Mouse (Mus musculus): Measurements from ENCODE around the gene Mettl8. TPM values are rescaled to one million over a fixed set of nuclear protein-coding genes. Genes with fewer than 3 reads are reported as not detected.

Mettl8 gene
- polyA plus RNA-seq (2015; fragmentation: Nextera tagmentation; extraction: Ambion mirVana), result 9.2 and 13.2 TPM in 2 replicates

GRCm38 (mm10) chr2:71055300-71056114 is at the start of gene Mettl8, which contains the start of gene Dcaf17:
Mettl8 (minus strand) TSS chr2:71055583.
Dcaf17 (plus strand) TSS chr2:71055328.
- peak within 1 kb of the TSS; percentile 96 for H3K27ac ChIP-seq
- under 1% methylated on average over 57 of the region's 57 CpGs for WGBS
- peak within 1 kb of the TSS; percentile 89 for H3K9ac ChIP-seq

GRCm38 (mm10) chr2:71104696-71105095 is 49.3 kb upstream of the Mettl8 start:
- Histone ChIP-seq H3K9me3 (replicated peaks) (no peaks in the 10 kb centered on the region), H3K4me1 (replicated peaks) (no peaks in the 10 kb centered on the region), H3K36me3 (peaks cover 4% of the 10 kb centered on the region; the same call in 1 of the 2 replicates), H3K27ac (no peak overlapping the region), H3K4me3 (no peak overlapping the region), H3K9ac (no peak overlapping the region), H3K4me2 (no peak overlapping the region), H3K27me3 (no peaks in the 10 kb centered on the region)
- no peak for ATAC-seq (replicated peaks; ENCODE audit: insufficient number of reproducible peaks, insufficient read depth, low FRiP score, low read depth)
- WGBS, result 63% methylated on average over 3 of the region's 3 CpGs

More at GRCm38 (mm10) chr2:71055300-71056114, at the start of gene Mettl8, which contains the start of gene Dcaf17:
- Histone ChIP-seq H3K4me3 (peak within 1 kb of the TSS; percentile 82), H3K4me1 (replicated peaks) (peaks cover 11% of the 10 kb centered on the region), H3K4me2 (peak within 1 kb of the TSS; percentile 92), H3K9me3 (replicated peaks) (no peaks in the 10 kb centered on the region), H3K27me3 (no peaks in the 10 kb centered on the region), H3K36me3 (peaks cover 9% of the 10 kb centered on the region)
- peak; percentile 98 for ATAC-seq (replicated peaks; ENCODE audit: insufficient number of reproducible peaks, insufficient read depth, low FRiP score, low read depth)

GRCm38 (mm10) chr2:71103292-71103680 is 47.9 kb upstream of the Mettl8 start:
- Histone ChIP-seq H3K27me3 (no peaks in the 10 kb centered on the region), H3K27ac (no peak overlapping the region), H3K4me3 (no peak overlapping the region), H3K4me1 (replicated peaks) (no peaks in the 10 kb centered on the region), H3K4me2 (no peak overlapping the region), H3K36me3 (peaks cover 4% of the 10 kb centered on the region; the same call in 1 of the 2 replicates), H3K9me3 (replicated peaks) (no peaks in the 10 kb centered on the region), H3K9ac (no peak overlapping the region)
- ATAC-seq (replicated peaks; ENCODE audit: insufficient number of reproducible peaks, insufficient read depth, low FRiP score, low read depth), result no peak
- 64% methylated on average over 4 of the region's 4 CpGs for WGBS

DNA sequence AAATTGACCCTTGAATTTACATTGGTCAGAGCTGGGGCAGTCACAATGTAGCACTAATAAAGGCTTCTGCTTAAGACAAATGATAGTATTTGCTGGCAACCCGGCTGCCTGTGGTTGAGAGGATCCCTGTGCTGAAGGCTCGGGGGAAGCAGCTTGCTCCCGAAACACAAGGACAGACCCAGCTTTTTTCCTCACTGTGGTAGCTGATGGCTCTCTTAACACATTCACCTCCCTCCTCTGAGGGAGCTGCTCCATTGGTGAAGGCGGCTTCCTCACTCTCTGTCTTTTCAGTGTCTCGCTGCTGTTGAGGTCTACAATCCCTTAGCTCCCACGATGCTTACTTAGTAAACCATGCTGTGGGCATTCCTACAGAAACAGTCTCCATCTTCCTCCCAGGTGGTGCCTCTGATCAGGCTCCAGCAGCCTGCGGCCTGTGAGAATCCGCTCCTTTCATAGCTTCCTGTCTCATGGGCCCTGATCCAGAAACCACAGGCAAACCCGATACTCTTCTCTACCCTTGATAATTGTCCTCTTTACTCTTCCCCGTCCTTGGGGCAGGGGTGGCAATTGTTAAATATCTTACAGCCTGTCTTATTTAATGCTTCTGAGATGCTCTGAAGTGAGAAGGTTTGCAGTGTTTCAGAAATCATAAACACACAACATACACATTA is 47.4 kb upstream of the Mettl8 start:
- H3K4me1 ChIP-seq (replicated peaks), result no peaks in the 10 kb centered on the region
- no peak for ATAC-seq (replicated peaks; ENCODE audit: insufficient number of reproducible peaks, insufficient read depth, low FRiP score, low read depth)
- H3K9ac ChIP-seq, result no peak overlapping the region
- 72% methylated on average over 10 of the region's 10 CpGs for WGBS
- H3K27ac ChIP-seq, result no peak overlapping the region
- no peaks in the 10 kb centered on the region for H3K9me3 ChIP-seq (replicated peaks)
- H3K27me3 ChIP-seq, result no peaks in the 10 kb centered on the region
- peaks cover 4% of the 10 kb centered on the region; the same call in 1 of the 2 replicates for H3K36me3 ChIP-seq
- H3K4me3 ChIP-seq, result no peak overlapping the region
- H3K4me2 ChIP-seq, result no peak overlapping the region

GRCm38 (mm10) chr2:71096170-71096569 is 40.8 kb upstream of the Mettl8 start:
- 0 out of 2 replicates have a peak overlapping the region, but pooled peaks have one; percentile 13 for H3K4me2 ChIP-seq
- H3K9ac ChIP-seq, result no peak overlapping the region
- WGBS, result 15% methylated on average over 7 of the region's 7 CpGs
- peaks cover 8% of the 10 kb centered on the region; the same call in 1 of the 2 replicates for H3K36me3 ChIP-seq
- peaks cover 3% of the 10 kb centered on the region; the same call in 1 of the 2 replicates for H3K4me1 ChIP-seq (replicated peaks)
- no peaks in the 10 kb centered on the region for H3K9me3 ChIP-seq (replicated peaks)
- H3K4me3 ChIP-seq, result no peak overlapping the region
- peak overlapping the region; percentile 63 for H3K27ac ChIP-seq
- ATAC-seq (replicated peaks; ENCODE audit: insufficient number of reproducible peaks, insufficient read depth, low FRiP score, low read depth), result peak; percentile 72; the same call in 1 of the 2 replicates
- no peaks in the 10 kb centered on the region for H3K27me3 ChIP-seq

GRCm38 (mm10) chr2:71090660-71091445 is 35.5 kb upstream of the Mettl8 start:
- Histone ChIP-seq H3K4me2 (no peak overlapping the region), H3K36me3 (peaks cover 29% of the 10 kb centered on the region)
- 85% methylated on average over 4 of the region's 4 CpGs for WGBS

GRCm38 (mm10) chr2:71089766-71090165 is 34.4 kb upstream of the Mettl8 start:
- H3K27me3 ChIP-seq, result no peaks in the 10 kb centered on the region
- no peaks in the 10 kb centered on the region for H3K4me1 ChIP-seq (replicated peaks)
- H3K27ac ChIP-seq, result no peak overlapping the region
- H3K9me3 ChIP-seq (replicated peaks), result no peaks in the 10 kb centered on the region
- H3K9ac ChIP-seq, result no peak overlapping the region
- H3K4me3 ChIP-seq, result no peak overlapping the region
- 56% methylated on average over 3 of the region's 3 CpGs for WGBS
- ATAC-seq (replicated peaks; ENCODE audit: insufficient number of reproducible peaks, insufficient read depth, low FRiP score, low read depth), result no peak
- H3K36me3 ChIP-seq, result peaks cover 29% of the 10 kb centered on the region
- H3K4me2 ChIP-seq, result no peak overlapping the region

More at GRCm38 (mm10) chr2:71090660-71091445, 35.5 kb upstream of the Mettl8 start:
- no peak overlapping the region for H3K9ac ChIP-seq
- H3K4me3 ChIP-seq, result no peak overlapping the region
- ATAC-seq (replicated peaks; ENCODE audit: insufficient number of reproducible peaks, insufficient read depth, low FRiP score, low read depth), result no peak
- no peaks in the 10 kb centered on the region for H3K9me3 ChIP-seq (replicated peaks)
- H3K27ac ChIP-seq, result no peak overlapping the region
- peaks cover under 1% of the 10 kb centered on the region; the same call in 1 of the 2 replicates for H3K4me1 ChIP-seq (replicated peaks)
- H3K27me3 ChIP-seq, result no peaks in the 10 kb centered on the region

DNA sequence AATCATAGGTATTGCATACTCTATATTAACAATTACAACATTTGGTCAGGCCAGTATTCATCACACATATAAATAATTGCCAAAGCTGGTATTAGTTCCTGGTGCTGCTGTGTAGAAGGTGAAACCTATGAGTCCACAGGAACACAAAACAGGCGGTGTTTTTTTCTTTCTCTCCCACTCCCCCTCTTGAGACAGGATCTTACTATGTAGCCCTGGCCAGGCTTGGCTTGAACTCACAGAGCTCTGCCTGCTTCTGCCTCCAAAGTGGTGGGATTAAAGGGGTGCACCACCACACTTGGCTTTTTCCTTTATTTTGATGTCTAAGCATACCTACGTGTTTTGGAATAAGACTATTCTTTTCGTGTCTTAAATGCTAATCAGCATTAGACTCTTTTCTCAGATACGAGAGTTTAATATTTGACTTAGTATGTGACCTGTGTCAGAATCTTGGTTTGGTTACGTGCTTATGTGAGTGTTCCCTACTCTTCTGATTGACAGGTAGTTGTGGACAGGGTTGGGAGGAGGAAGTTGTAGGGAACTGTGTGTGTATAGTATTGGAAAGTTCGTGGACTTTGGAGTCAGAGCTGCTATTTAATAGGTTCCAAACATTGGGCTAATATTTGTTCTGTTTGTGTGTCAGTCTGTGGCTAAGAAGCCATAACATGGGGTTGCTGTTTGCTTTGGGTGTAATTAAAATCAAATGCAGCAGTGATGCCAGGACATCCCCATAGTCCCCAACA is 28.2 kb upstream of the Mettl8 start:
- Histone ChIP-seq H3K27ac (no peak overlapping the region), H3K4me3 (no peak overlapping the region), H3K4me1 (replicated peaks) (no peaks in the 10 kb centered on the region), H3K9ac (no peak overlapping the region), H3K27me3 (no peaks in the 10 kb centered on the region), H3K36me3 (peaks cover 30% of the 10 kb centered on the region), H3K9me3 (replicated peaks) (no peaks in the 10 kb centered on the region), H3K4me2 (no peak overlapping the region)
- 90% methylated on average over 6 of the region's 6 CpGs for WGBS
- ATAC-seq (replicated peaks; ENCODE audit: insufficient number of reproducible peaks, insufficient read depth, low FRiP score, low read depth), result no peak

DNA sequence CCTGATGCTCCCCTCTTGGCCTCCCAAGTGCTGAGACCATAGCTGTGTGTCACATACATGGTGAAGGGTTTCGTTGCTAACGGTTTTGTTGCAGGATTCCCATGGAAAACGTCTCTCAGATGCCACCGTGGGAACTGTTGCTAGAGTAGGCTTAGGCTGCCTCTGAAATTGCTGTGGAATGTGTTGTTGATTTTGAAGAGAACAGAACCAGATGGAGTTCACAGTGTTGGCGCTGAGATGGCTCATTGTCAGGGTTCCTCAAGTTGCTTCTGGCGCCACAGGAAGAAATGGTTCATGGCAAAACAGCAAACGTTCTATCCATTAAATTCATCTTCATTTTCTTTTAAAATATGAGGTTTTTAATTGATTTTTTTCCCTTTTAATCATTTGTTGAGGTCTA is 27.0 kb upstream of the Mettl8 start:
- H3K27me3 ChIP-seq, result no peaks in the 10 kb centered on the region
- no peak for ATAC-seq (replicated peaks; ENCODE audit: insufficient number of reproducible peaks, insufficient read depth, low FRiP score, low read depth)
- H3K9me3 ChIP-seq (replicated peaks), result no peaks in the 10 kb centered on the region
- H3K27ac ChIP-seq, result no peak overlapping the region
- no peak overlapping the region for H3K9ac ChIP-seq
- WGBS, result 89% methylated on average over 7 of the region's 7 CpGs
- no peak overlapping the region for H3K4me3 ChIP-seq
- H3K4me2 ChIP-seq, result no peak overlapping the region
- no peaks in the 10 kb centered on the region for H3K4me1 ChIP-seq (replicated peaks)
- H3K36me3 ChIP-seq, result peaks cover 20% of the 10 kb centered on the region; the same call in 1 of the 2 replicates

DNA sequence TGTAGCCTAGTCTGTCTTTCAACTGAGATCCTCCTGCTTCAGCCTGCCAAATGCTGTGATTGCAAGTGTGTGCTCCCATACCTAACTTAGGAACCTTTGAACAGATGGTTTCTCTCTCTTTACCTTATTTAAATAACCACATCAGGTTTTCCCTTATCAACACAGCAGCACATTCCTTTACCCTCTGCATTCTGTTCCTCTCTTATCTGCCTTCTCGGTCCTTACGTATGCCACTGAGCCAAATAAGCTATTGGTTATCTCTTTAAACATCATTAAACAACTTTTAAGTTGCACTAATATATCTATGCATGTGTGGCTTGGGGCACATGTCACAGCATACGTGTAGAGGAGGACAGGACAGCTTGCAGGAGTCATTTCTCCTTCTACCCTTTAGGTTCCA is 18.4 kb upstream of the Mettl8 start:
- Histone ChIP-seq H3K4me1 (replicated peaks) (no peaks in the 10 kb centered on the region), H3K27me3 (no peaks in the 10 kb centered on the region), H3K36me3 (0 out of 2 replicates have a peak, but pooled peaks cover 4% of the 10 kb centered on the region), H3K4me3 (no peak overlapping the region), H3K4me2 (no peak overlapping the region), H3K9ac (no peak overlapping the region), H3K27ac (no peak overlapping the region), H3K9me3 (replicated peaks) (no peaks in the 10 kb centered on the region)
- WGBS, result 53% methylated on average over 3 of the region's 3 CpGs
- ATAC-seq (replicated peaks; ENCODE audit: insufficient number of reproducible peaks, insufficient read depth, low FRiP score, low read depth), result no peak
